Mouse (Mus musculus) liver, embryonic 14.5 days (tissue): ENCODE data around the gene Nenf. TPM values are rescaled to one million over a fixed set of nuclear protein-coding genes. Genes with fewer than 3 reads are reported as not detected.

Experiments
- ATAC-seq: fragments of 200-750 bp; cut with Nextera tagmentation; 2 replicates; pipeline ENCODE4 v1.8.0; 2017; ENCODE audit warnings: moderate number of reproducible peaks, mild to moderate bottlenecking, moderate library complexity; ENCODE audit not compliant: insufficient read depth
- DNase-seq, 3 experiments: peaks; one replicate each; pipeline ENCODE4 v3.0.0-alpha.2; 2012 to 2013; ENCODE audit warnings: low read depth in 3 of 3, low spot score in 3 of 3
- H3K27ac ChIP-seq: fragments of 300-500 bp; sonication (generic); 2 replicates; pipeline ENCODE4 v1.5.1; 2014; ENCODE audit warnings: moderate library complexity, mild to moderate bottlenecking, control low read depth, inconsistent platforms
- H3K27me3 ChIP-seq: fragments of 300-500 bp; sonication (generic); 2 replicates; pipeline ENCODE4 v1.6.1; 2014; ENCODE audit warnings: mild to moderate bottlenecking, low read length, moderate library complexity; ENCODE audit not compliant: control insufficient read depth, insufficient read depth
- H3K36me3 ChIP-seq: fragments of 300-500 bp; sonication (generic); replicated peaks from 2 replicates; pipeline ENCODE4 v1.6.1; 2014; ENCODE audit warnings: low read depth; ENCODE audit not compliant: control insufficient read depth, insufficient read depth
- H3K4me1 ChIP-seq, 2 experiments: fragments of 200-500 bp in 1 of 2; fragments of 300-500 bp in 1 of 2; sonication (generic) in 1 of 2; replicated peaks; 2 replicates each; pipeline ENCODE4 v1.6.1; 2012 to 2014; ENCODE audit warnings: antibody characterized with exemption in 1 of 2, inconsistent platforms in 1 of 2, low read length in 1 of 2; ENCODE audit not compliant: control insufficient read depth in 2 of 2, insufficient read depth in 2 of 2
- H3K4me2 ChIP-seq: fragments of 300-500 bp; sonication (generic); 2 replicates; pipeline ENCODE4 v1.6.1; 2014; ENCODE audit warnings: low read depth, mild to moderate bottlenecking, control low read depth, moderate library complexity
- H3K4me3 ChIP-seq, 2 experiments: fragments of 200-500 bp in 1 of 2; fragments of 300-500 bp in 1 of 2; sonication (generic) in 1 of 2; 2 replicates each; pipeline ENCODE4 v1.5.1; 2012 to 2014; ENCODE audit warnings: low read depth in 2 of 2, low read length in 2 of 2, mild to moderate bottlenecking in 2 of 2, control low read depth in 1 of 2, inconsistent platforms in 1 of 2, moderate library complexity in 1 of 2; ENCODE audit not compliant: insufficient read depth in 1 of 2
- H3K9ac ChIP-seq: fragments of 300-500 bp; sonication (generic); replicated peaks from 2 replicates; pipeline ENCODE4 v1.6.1; 2014; ENCODE audit warnings: mild to moderate bottlenecking, control low read depth, moderate library complexity
- H3K9me3 ChIP-seq: fragments of 300-500 bp; sonication (generic); 2 replicates; pipeline ENCODE4 v1.6.1; 2016; ENCODE audit warnings: low read length, mixed read lengths; ENCODE audit not compliant: control insufficient read depth
- CTCF ChIP-seq: IDR thresholded peaks from 2 replicates; pipeline ENCODE4 v1.5.1; 2016; ENCODE audit warnings: antibody characterized with exemption, low read depth, control low read depth
- EP300 ChIP-seq: IDR thresholded peaks from 2 replicates; pipeline ENCODE4 v1.6.1; 2016; ENCODE audit warnings: antibody characterized with exemption, low read depth
- WGBS: fragments of 180-500 bp; shearing (Covaris S2); extraction: QIAGEN DNeasy Blood & Tissue Kit; methylation state at CpG from one replicate; pipeline ENCODE4 v1.1.7; 2014; ENCODE audit not compliant: insufficient replicate concordance; 5-methylcytosine and 5-hydroxymethylcytosine counted together
- polyA plus RNA-seq, 2 experiments: library from polyadenylated mRNA; depleted of rRNA in 1 of 2; stranded (reverse) in 1 of 2; unstranded in 1 of 2; fragments of >200 nt; fragmentation: Nextera tagmentation in 1 of 2; extraction: Ambion mirVana in 1 of 2; gene quantifications; 2 replicates each; pipeline versions ENCODE4 v1.2.1 to v1.2.3; 2012 to 2014

Gene Nenf
- polyA plus RNA-seq, 2 experiments: 29.4 to 34.9 TPM

DNA sequence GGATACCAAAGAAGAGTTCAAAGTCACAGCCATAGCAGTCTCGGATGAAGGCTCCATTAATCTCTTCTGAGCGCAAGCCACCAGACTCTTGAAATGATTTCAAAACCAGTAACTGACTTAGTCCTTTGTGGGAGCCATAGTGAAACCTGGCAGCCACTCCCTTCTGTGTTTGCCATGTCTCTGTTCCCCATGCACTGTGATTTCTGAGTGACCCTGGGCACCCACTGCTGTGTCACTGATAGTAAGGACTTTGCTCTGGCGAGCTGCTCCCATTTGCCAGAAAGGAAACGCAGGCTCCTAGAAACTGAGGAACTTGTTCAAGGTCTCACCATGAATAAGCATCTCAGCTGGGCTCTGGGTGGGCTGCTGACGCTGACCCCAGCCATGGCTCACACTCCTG, 54.5 kb downstream of the Nenf start:
- no peak overlapping the region for H3K27ac ChIP-seq
- 53% methylated on average over 5 of the region's 5 CpGs for WGBS
- H3K4me1 ChIP-seq: peaks cover 0 to 4% of the 10 kb centered on the region in 2 experiments; a peak in 1 of 4 replicates
- no peaks in the 10 kb centered on the region for H3K27me3 ChIP-seq
- H3K9ac ChIP-seq: no peak overlapping the region
- ATAC-seq: no peak
- no peak overlapping the region for H3K4me3 ChIP-seq
- H3K9me3 ChIP-seq: no peaks in the 10 kb centered on the region
- no peak overlapping the region for H3K4me2 ChIP-seq
- H3K36me3 ChIP-seq: no peaks in the 10 kb centered on the region
- DNase-seq: no peak
- TF ChIP-seq CTCF (no peak), EP300 (no peak)

DNA sequence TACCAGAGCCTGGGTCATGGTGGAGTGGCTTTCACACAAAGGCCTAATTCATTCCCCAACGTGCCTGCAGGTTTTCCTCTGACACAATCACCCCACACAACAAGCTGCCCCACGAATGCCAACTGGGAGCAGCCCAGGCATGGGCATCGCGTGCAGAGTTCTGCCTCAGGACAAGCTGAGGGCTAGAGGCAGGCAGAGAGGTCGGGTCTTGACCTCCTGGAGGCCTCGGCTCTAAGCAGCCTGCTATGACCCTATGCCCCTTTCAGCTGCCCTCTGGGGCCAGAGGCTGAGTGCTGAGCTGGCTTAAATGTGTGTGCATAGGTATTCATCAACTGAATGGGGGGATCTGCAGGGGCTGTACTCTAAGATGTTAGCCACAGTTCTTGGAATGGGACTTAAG, 56.1 kb downstream of the Nenf start:
- peaks cover 0 to 8% of the 10 kb centered on the region in 2 experiments; a peak in 2 of 4 replicates for H3K4me1 ChIP-seq
- DNase-seq: no peak
- no peak overlapping the region for H3K4me3 ChIP-seq
- no peak for TF ChIP-seq CTCF
- no peak for ATAC-seq
- H3K4me2 ChIP-seq: no peak overlapping the region
- H3K36me3 ChIP-seq: no peaks in the 10 kb centered on the region
- no peak overlapping the region for H3K27ac ChIP-seq
- no peaks in the 10 kb centered on the region for H3K27me3 ChIP-seq
- H3K9me3 ChIP-seq: no peaks in the 10 kb centered on the region
- WGBS: 42% methylated on average over 6 of the region's 6 CpGs
- H3K9ac ChIP-seq: no peak overlapping the region

DNA sequence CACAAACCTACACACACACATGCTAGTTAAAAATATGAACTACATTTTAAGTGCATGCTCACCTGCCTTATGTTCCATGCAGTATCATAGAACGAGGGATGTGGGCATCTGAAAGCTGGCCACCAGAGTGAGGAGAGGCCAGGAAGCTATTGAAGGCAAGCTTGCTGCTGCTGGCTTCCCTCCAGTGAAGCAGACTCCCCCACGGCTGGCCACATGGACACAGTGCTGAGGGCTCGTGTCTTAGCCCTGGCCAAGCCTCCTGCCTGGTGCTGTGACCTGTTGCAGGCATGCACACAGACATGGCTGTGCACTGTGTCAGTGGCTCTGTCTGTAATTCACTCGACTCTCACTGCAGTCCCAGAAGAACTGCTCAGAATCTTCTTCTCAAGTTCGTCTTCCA, 58.3 kb downstream of the Nenf start:
- DNase-seq (no peak), ATAC-seq (no peak)
- Histone ChIP-seq H3K9ac (no peak overlapping the region), H3K27me3 (no peaks in the 10 kb centered on the region), H3K4me1 (peaks cover 0 to 13% of the 10 kb centered on the region in 2 experiments; a peak in 2 of 4 replicates), H3K36me3 (no peaks in the 10 kb centered on the region), H3K27ac (no peak overlapping the region), H3K4me3 (no peak overlapping the region), H3K9me3 (no peaks in the 10 kb centered on the region), H3K4me2 (no peak overlapping the region)
- WGBS: 28% methylated on average over 5 of the region's 5 CpGs
- TF ChIP-seq CTCF: no peak
- TF ChIP-seq EP300: no peak

DNA sequence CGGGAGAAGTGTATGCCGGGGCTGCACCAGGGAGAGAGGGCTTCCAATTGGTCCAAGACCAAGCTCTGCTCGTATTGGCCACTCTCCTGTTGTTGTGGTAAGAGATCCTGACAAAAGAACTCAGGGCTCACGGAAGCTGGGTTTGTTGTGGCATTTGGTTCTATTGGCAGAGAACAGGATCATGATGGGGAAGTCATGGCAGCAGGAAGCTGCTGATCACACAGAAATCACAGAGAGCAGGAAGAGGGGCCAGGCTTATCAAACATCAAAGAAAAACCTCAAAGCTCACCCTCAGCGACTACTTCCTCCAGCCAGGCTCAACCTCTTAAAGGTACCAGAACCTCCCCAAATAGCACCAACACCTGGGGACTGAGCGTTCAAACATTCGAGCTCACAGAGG, 58.9 kb downstream of the Nenf start:
- Histone ChIP-seq H3K4me2 (no peak overlapping the region), H3K9me3 (no peaks in the 10 kb centered on the region), H3K36me3 (no peaks in the 10 kb centered on the region), H3K27ac (no peak overlapping the region), H3K4me3 (no peak overlapping the region), H3K9ac (no peak overlapping the region), H3K27me3 (no peaks in the 10 kb centered on the region), H3K4me1 (peaks cover 0 to 13% of the 10 kb centered on the region in 2 experiments; a peak in 2 of 4 replicates)
- ATAC-seq (no peak), DNase-seq (no peak)
- no peak for TF ChIP-seq EP300
- TF ChIP-seq CTCF: no peak
- WGBS: 5% methylated on average over 7 of the region's 7 CpGs

DNA sequence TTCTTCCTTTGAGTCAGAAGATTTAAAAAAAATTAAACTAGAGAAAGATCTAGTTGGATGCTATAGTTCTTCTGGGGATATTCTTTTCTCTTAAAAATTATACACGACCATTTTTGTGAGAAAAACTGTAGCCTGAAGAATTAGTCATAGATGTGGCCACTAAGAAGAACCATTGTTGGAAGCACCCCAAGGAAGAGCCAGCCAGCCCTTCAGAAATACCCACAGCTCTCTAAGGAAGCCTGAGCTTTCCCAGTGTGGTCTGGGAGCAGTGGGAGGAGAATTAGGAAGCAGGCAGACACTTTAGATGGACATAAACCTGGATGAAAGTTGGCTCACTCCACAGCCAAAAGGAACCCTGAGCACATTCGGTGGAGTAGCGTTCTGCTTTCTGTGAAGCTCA, 59.5 kb downstream of the Nenf start:
- no peaks in the 10 kb centered on the region for H3K36me3 ChIP-seq
- no peak overlapping the region for H3K4me2 ChIP-seq
- no peaks in the 10 kb centered on the region for H3K27me3 ChIP-seq

More for the DNA sequence above, 59.5 kb downstream of the Nenf start:
- WGBS: 28% methylated on average over 3 of the region's 3 CpGs
- Histone ChIP-seq H3K9ac (no peak overlapping the region), H3K4me1 (peaks cover 0 to 13% of the 10 kb centered on the region in 2 experiments; a peak in 2 of 4 replicates), H3K27ac (no peak overlapping the region), H3K9me3 (no peaks in the 10 kb centered on the region), H3K4me3 (no peak overlapping the region)
- no peak for DNase-seq
- no peak for TF ChIP-seq EP300
- TF ChIP-seq CTCF: no peak
- ATAC-seq: no peak
